Mouse (Mus musculus): Measurements from ENCODE around the gene Stmn1.

Stmn1 gene

GRCm38 (mm10) chr4:134457130-134457825, 10.8 kb upstream of the Stmn1 start:
- ATAC-seq (ENCODE audit: insufficient number of reproducible peaks, low FRiP score, low TSS enrichment), result no peak

DNA sequence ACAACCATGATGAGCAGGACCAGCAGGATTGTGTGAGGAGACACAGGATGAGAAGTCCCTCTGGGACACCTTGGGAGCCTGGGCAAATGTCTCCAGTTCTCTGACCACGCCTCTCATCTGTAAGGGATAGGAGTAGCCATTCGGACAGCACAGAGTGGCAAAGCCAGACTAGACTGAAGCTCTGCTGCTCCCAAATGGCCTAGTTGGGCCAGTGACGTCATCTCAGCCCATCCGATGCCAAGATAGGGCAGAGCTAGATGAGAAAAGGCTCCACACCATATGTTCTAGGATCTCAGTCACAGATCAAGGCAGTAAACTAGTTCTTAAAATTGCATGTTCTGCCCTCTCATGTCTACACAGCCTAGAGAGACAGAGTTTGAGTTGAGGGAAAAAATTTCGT, 9.3 kb upstream of the Stmn1 start:
- peak; percentile 88 for ATAC-seq (ENCODE audit: insufficient number of reproducible peaks, low FRiP score, low TSS enrichment)

DNA sequence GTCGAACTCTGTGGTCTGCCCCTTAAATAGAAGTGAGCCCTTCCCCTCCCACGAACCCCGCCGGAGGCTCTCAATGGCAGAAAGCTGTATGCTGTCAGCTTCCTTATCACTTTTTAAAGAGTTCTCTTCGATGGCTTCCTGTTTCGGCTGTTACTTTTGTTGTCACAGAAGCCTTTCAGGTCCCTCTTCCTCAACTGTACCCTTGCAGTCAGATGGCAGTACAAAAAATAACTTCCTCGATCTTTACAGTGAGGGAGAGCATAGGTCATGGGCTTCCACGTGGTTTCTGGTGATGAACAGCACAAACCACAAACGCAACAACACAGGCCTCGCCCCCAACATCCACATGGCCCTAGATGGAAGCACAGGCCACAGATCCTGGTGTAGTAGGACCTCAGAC, 7.8 kb upstream of the Stmn1 start:
- no peak for ATAC-seq (ENCODE audit: insufficient number of reproducible peaks, low FRiP score, low TSS enrichment)

GRCm38 (mm10) chr4:134461252-134461651, 6.9 kb upstream of the Stmn1 start:
- no peak for ATAC-seq (ENCODE audit: insufficient number of reproducible peaks, low FRiP score, low TSS enrichment)

DNA sequence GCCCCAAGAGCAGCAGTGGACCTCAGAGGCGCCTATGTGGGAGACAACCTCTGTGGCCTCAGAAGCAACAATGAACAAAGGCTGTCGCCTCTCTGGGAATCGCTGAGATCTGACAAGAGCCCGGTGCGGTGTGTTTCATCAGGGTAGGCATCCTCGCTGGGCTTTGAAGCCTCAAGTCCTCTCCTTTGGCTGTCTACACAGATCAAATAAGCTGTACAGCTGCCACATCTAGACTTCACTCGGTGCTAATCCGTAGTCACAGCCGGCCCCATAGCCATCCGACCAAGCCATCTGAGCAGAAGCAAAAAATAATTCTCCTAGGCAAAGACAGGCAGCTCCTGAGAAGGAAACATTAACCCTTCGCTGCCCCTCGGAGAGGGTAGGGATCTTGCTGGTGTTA, 2.3 kb upstream of the Stmn1 start:
- no peak for ATAC-seq (ENCODE audit: insufficient number of reproducible peaks, low FRiP score, low TSS enrichment)

GRCm38 (mm10) chr4:134466381-134467262, 1.5 kb upstream of the Stmn1 start:
- ATAC-seq (ENCODE audit: insufficient number of reproducible peaks, low FRiP score, low TSS enrichment), result no peak

DNA sequence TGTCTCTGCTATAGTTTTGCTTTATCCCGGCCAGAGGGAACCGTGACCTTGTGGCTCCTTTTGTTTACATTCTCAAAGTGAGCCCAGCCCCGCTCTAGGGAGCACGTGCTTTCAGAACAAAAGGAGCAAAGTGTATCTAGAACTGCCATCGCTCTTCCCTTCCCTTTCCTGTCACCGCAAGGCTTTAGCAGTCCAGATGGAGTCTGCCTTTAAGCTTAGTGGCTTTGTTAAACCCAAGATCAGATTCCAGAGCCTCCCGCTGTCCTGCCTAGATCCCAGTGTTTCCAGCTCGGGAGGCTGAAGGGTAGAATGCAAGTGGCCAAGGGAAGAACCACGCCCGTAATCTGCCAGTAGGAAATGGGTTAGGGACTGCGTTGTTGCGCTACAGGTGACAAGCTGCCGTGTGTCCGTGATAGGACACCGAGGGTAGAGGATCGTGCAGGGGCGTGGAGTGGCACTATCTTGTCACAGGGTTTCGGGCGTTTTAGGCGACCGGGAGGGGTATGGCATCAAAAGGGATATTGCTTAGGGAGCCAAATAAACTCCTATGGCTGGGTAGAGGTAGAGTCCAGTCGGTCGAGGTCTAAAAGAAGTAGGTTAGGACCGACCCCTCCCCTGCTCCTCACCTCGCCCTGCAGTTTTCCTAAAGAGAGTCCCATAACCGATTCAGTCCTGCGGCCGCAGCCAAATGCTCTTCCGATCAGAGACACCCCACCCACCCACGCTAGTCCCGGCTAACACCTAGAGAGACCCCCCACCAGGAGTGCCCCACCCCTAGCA, 495 bp upstream of the Stmn1 start:
- peak; percentile 7; the same call in 1 of the 2 replicates for ATAC-seq (ENCODE audit: insufficient number of reproducible peaks, low FRiP score, low TSS enrichment)

- ATAC-seq (ENCODE audit: insufficient number of reproducible peaks, low FRiP score, low TSS enrichment), result peak; percentile 84
Observed at GRCm38 (mm10) chr4:134468578-134469266, 602 bp downstream of the Stmn1 start.

- no peak for ATAC-seq (ENCODE audit: insufficient number of reproducible peaks, low FRiP score, low TSS enrichment)
Observed at GRCm38 (mm10) chr4:134469341-134469796, 1.2 kb downstream of the Stmn1 start.

DNA sequence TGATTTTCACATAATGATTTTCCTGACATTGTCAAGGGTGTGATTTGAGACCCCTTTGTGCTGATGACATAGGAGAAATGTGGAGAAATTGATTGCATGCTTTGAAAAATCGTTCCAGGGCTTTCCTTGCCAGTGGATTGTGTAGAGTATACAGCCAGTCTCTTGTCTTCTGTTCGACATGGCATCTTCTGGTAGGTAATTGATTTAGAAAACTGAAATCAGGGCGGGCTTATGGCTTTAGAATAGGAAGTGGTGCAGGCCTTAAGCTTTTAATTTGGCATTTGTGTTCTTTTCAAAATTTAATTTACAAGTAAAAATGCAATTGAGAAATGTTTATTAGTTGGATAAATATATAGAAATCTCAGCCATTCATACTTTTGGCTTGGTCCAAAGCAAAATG, 1.9 kb downstream of the Stmn1 start:
- no peak for ATAC-seq (ENCODE audit: insufficient number of reproducible peaks, low FRiP score, low TSS enrichment)

GRCm38 (mm10) chr4:134471469-134471868, 3.3 kb downstream of the Stmn1 start:
- ATAC-seq (ENCODE audit: insufficient number of reproducible peaks, low FRiP score, low TSS enrichment), result no peak

DNA sequence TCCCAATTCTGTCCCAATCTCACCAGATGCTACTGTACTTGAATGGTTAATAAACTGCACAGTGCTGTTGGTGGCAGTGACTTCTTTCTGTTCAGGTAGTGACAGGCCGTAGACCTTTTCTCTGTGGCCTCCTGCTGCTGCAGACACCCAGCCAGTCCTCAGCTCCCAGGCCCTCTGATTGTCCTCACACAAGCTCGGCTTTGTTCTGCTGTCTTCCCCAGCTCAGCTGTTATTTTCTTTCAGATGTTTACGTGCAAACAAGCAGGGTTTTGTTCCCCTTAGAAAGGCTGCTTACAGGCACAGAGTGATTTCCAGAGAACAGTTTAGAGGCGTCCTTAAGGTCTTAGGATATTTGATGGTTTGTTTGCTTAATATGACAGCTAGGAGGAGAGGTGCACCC, 5.6 kb downstream of the Stmn1 start:
- ATAC-seq (ENCODE audit: insufficient number of reproducible peaks, low FRiP score, low TSS enrichment), result no peak

DNA sequence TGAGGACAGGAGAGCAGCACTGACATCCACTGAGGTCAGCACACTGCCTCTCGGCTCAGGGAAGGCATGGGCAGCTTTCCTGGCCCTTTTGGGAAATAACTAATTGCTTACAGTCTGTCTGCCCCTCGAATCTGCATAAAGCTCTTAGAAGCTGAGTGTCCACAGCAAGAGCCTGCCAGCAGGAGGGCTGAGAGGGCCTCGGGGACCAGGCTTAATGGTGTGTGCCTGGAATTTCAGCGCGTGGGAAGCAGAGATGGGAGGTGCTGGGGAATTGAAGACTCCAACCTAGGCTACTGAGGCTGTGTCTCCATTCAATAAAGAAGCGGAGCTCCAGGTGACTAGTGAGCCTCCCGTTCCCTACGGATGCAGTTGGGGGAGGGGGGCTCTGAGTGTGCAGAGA, 6.1 kb downstream of the Stmn1 start:
- no peak for ATAC-seq (ENCODE audit: insufficient number of reproducible peaks, low FRiP score, low TSS enrichment)

GRCm38 (mm10) chr4:134476899-134477298, 8.8 kb downstream of the Stmn1 start:
- ATAC-seq (ENCODE audit: insufficient number of reproducible peaks, low FRiP score, low TSS enrichment), result no peak

GRCm38 (mm10) chr4:134478031-134478430, 9.9 kb downstream of the Stmn1 start:
- peak; percentile 65; the same call in 1 of the 2 replicates for ATAC-seq (ENCODE audit: insufficient number of reproducible peaks, low FRiP score, low TSS enrichment)

- ATAC-seq (ENCODE audit: insufficient number of reproducible peaks, low FRiP score, low TSS enrichment), result no peak
Observed at GRCm38 (mm10) chr4:134479839-134480238, 11.7 kb downstream of the Stmn1 start.

GRCm38 (mm10) chr4:134480864-134481263, 12.7 kb downstream of the Stmn1 start:
- ATAC-seq (ENCODE audit: insufficient number of reproducible peaks, low FRiP score, low TSS enrichment), result no peak

DNA sequence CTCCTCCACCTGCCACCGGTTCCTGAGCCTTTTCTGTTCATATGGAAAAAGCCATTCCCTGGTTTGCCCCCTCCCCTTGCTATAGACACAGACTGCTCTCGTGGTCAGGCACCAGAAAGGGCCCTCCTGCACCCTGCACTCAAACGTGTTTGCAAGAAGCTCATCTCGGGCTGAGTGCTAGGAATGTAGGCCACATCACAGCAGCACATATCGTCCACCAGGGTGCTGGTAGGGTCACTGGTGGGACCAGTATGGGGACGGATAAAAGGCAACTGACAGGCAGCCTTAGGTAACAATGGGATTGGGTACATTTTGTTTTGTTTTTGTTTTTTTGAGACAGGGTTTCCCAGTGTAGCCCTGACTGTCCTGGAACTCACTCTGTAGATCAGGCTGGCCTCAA, 13.2 kb downstream of the Stmn1 start:
- no peak for ATAC-seq (ENCODE audit: insufficient number of reproducible peaks, low FRiP score, low TSS enrichment)

DNA sequence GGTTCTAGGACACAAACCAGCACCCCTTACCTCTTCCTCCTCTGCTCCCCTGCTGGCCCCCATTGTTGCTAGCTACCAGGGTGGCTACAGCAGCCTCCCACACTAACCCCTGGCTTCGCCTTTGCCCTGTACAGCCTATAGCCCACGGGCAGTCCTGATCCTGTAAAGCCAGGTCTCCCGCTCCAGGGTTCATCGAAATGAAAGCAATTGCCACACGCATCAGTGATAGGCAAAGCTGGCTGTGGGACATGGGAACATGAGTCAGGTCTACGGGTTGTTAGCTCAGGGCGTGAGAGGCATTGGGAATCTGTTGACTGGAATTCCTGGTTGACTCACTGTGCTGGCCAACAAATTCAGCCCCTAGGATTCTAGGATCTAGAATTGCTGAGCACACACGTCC, 14.3 kb downstream of the Stmn1 start:
- no peak for ATAC-seq (ENCODE audit: insufficient number of reproducible peaks, low FRiP score, low TSS enrichment)

GRCm38 (mm10) chr4:134483078-134483688, 15.1 kb downstream of the Stmn1 start:
- no peak for ATAC-seq (ENCODE audit: insufficient number of reproducible peaks, low FRiP score, low TSS enrichment)
